36 mouse cellular contexts compared by ENCODE assay signal in the genomic region with DNA sequence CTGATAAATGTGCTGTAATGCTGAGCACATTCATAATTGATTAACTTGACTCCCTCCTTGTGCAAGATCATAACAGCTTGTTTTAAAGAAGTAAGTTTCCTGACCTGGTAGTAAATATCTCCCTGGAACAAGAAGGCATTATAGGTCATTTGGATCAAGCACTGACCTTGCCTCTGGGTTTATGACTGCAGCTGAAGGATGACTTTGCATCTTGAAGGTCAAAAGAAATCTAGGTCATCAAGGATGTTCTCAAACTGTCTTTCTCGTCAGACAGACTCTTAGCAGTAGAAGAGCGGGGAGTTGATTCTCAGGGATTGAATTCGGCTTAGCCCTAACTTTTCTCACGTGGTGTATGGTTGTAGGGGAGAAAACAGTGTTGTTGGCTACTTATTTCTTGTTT. TPM values are rescaled to one million over a fixed set of nuclear protein-coding genes. Genes with fewer than 3 reads are reported as not detected.
"Had no signal": no experiment of that assay in that cellular context is flagged by ENCODE, and none has a peak within 500 bp of the region (broad histone marks: within the 10 kb centered on the region; RNA-seq: fewer than 3 reads in every experiment).

No protein-coding gene starts in this region.

- DNase-seq: left cerebral cortex, postnatal 4 days; liver; liver, embryonic 13.5 days; liver, postnatal 0 days; lung, adult 18-20 months; lung, adult 2 months; lung, embryonic 14.5 days; lung, postnatal 10 days; lung, postnatal 14 days; lung, postnatal 36 days; lung, postnatal 4 days; midbrain, embryonic 14.5 days had no signal

- H3K9ac ChIP-seq: limb, embryonic 12.5 days; limb, embryonic 13.5 days; limb, embryonic 15.5 days; liver, embryonic 13.5 days; liver, embryonic 14.5 days; liver, embryonic 15.5 days; liver, postnatal 0 days; lung, embryonic 14.5 days; lung, embryonic 15.5 days; midbrain, embryonic 12.5 days; midbrain, embryonic 13.5 days; midbrain, embryonic 15.5 days; neural tube, embryonic 12.5 days; neural tube, embryonic 13.5 days had no signal

- ATAC-seq: liver, postnatal 0 days; lung, postnatal 0 days; midbrain, embryonic 13.5 days; midbrain, embryonic 15.5 days; midbrain, embryonic 16.5 days had no signal

- H3K4me2 ChIP-seq: limb, embryonic 12.5 days; limb, embryonic 13.5 days; limb, embryonic 15.5 days; liver, embryonic 11.5 days; liver, embryonic 13.5 days; liver, embryonic 15.5 days; lung, embryonic 14.5 days; lung, embryonic 15.5 days; midbrain, embryonic 12.5 days; midbrain, embryonic 13.5 days; midbrain, embryonic 15.5 days; neural tube, embryonic 12.5 days; neural tube, embryonic 13.5 days had no signal

- H3K27me3 ChIP-seq: limb, embryonic 12.5 days; limb, embryonic 13.5 days; limb, embryonic 15.5 days; liver, embryonic 13.5 days; liver, embryonic 15.5 days; lung, embryonic 15.5 days; megakaryocyte, embryonic 14.5 days; midbrain, embryonic 12.5 days; midbrain, embryonic 13.5 days; midbrain, embryonic 15.5 days; neural tube, embryonic 12.5 days; neural tube, embryonic 13.5 days had no signal

- H3K9me3 ChIP-seq: limb, embryonic 10.5 days; limb, embryonic 12.5 days; limb, embryonic 13.5 days; limb, embryonic 15.5 days; liver, embryonic 13.5 days; liver, embryonic 15.5 days; lung, embryonic 15.5 days; megakaryocyte, embryonic 14.5 days; midbrain, embryonic 12.5 days; midbrain, embryonic 13.5 days; midbrain, embryonic 15.5 days; neural tube, embryonic 12.5 days; neural tube, embryonic 13.5 days had no signal

- H3K27ac ChIP-seq: left cerebral cortex, adult 2 months; limb, embryonic 10.5 days; limb, embryonic 12.5 days; limb, embryonic 13.5 days; limb, embryonic 15.5 days; liver, embryonic 13.5 days; liver, embryonic 14.5 days; liver, embryonic 15.5 days; lung, embryonic 15.5 days; macrophage; midbrain, embryonic 12.5 days; midbrain, embryonic 13.5 days; midbrain, embryonic 15.5 days; neural tube, embryonic 12.5 days; neural tube, embryonic 13.5 days had no signal

- H3K4me1 ChIP-seq: limb, embryonic 10.5 days; limb, embryonic 12.5 days; limb, embryonic 13.5 days; limb, embryonic 15.5 days; liver, embryonic 13.5 days; liver, embryonic 15.5 days; lung, embryonic 15.5 days; midbrain, embryonic 12.5 days; midbrain, embryonic 13.5 days; midbrain, embryonic 15.5 days; neural tube, embryonic 12.5 days; neural tube, embryonic 13.5 days had no signal

- H3K4me3 ChIP-seq: left cerebral cortex, adult 2 months; limb, embryonic 10.5 days; limb, embryonic 12.5 days; limb, embryonic 13.5 days; limb, embryonic 15.5 days; liver, embryonic 13.5 days; liver, embryonic 15.5 days; lung, embryonic 15.5 days; megakaryocyte, embryonic 14.5 days; midbrain, embryonic 12.5 days; midbrain, embryonic 13.5 days; midbrain, embryonic 15.5 days; myocyte; neural tube, embryonic 12.5 days; neural tube, embryonic 13.5 days had no signal

RNA-seq across cellular contexts. Expression of gene Nxph3, which starts 33.7 kb away (rescaled TPM):
- total RNA-seq: megakaryocyte progenitor cell, adult 5-6 weeks; megakaryocyte, adult 5-6 weeks; megakaryocyte-erythroid progenitor cell, adult 5-6 weeks; monocyte, adult 5-6 weeks had no signal
- polyA plus RNA-seq: liver, embryonic 16.5 days; liver, postnatal 0 days; macrophage had no signal
